Mouse (Mus musculus) heart, embryonic 15.5 days (tissue): Measurements from ENCODE around the gene S100a2. TPM values are rescaled to one million over a fixed set of nuclear protein-coding genes. Genes with fewer than 3 reads are reported as not detected.

Experiments
- ATAC-seq: fragments of 200-750 bp; cut with Nextera tagmentation; replicated peaks from 2 replicates; pipeline ENCODE4 v1.8.0; 2017; ENCODE audit warnings: low read depth, moderate TSS enrichment; ENCODE audit not compliant: insufficient number of reproducible peaks, insufficient read depth, low FRiP score
- H3K27ac ChIP-seq: fragments of 300-500 bp; sonication (generic); 2 replicates; pipeline ENCODE4 v1.5.1; 2015; ENCODE audit warnings: mild to moderate bottlenecking, inconsistent platforms
- H3K27me3 ChIP-seq: fragments of 300-500 bp; sonication (generic); 2 replicates; pipeline ENCODE4 v1.6.1; 2015; ENCODE audit warnings: inconsistent platforms
- H3K36me3 ChIP-seq: fragments of 300-500 bp; sonication (generic); 2 replicates; pipeline ENCODE4 v1.6.1; 2015; ENCODE audit warnings: mild to moderate bottlenecking, inconsistent platforms
- H3K4me1 ChIP-seq: fragments of 300-500 bp; sonication (generic); replicated peaks from 2 replicates; pipeline ENCODE4 v1.6.1; 2015; ENCODE audit warnings: inconsistent platforms
- H3K4me2 ChIP-seq: fragments of 300-500 bp; sonication (generic); 2 replicates; pipeline ENCODE4 v1.6.1; 2015; ENCODE audit warnings: inconsistent platforms, mild to moderate bottlenecking, moderate library complexity
- H3K4me3 ChIP-seq: fragments of 300-500 bp; sonication (generic); 2 replicates; pipeline ENCODE4 v1.5.1; 2015; ENCODE audit warnings: mild to moderate bottlenecking, inconsistent platforms
- H3K9ac ChIP-seq: fragments of 300-500 bp; sonication (generic); 2 replicates; pipeline ENCODE4 v1.6.1; 2015; ENCODE audit warnings: mild to moderate bottlenecking, inconsistent platforms
- H3K9me3 ChIP-seq: fragments of 300-500 bp; sonication (generic); replicated peaks from 2 replicates; pipeline ENCODE4 v1.6.1; 2016; ENCODE audit warnings: inconsistent platforms
- WGBS: fragments of 180-500 bp; shearing (Covaris S2); methylation state at CpG from one replicate; pipeline ENCODE4 v1.1.7; 2015; ENCODE audit warnings: mixed read lengths; 5-methylcytosine and 5-hydroxymethylcytosine counted together
- polyA plus RNA-seq: library from polyadenylated mRNA; unstranded; fragments of >200 nt; fragmentation: Nextera tagmentation; extraction: Ambion mirVana; gene quantifications from 2 replicates; pipeline ENCODE4 v1.2.1, GENCODE M21; 2015

S100a2 gene
- polyA plus RNA-seq, 1 experiment from 2014 or later, result not detected

DNA sequence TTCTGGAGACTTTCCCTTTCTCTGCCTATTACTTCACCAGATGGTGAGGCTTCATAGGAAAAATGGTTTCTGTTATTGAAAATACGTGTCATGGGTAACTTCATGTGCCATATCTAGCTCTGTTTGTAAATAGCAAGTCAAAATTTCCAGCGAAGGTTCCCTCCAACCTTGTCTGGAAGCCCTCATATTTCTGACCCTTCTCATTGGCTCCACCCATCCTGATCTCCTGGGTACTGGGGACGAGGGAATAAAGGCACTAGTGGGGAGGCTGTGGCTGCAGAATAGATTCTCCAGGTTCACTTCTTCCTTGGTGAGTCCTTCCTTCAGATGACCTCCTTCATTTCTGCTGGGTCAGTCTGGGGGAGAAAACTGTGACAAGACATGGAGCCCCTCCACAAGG is 18.2 kb downstream of the S100a2 start, which contains the start of gene S100a5:
TSS of gene S100a5 (plus strand) at position 301 of the 400 bp plus-strand sequence.
- Histone ChIP-seq H3K27ac (no peak within 1 kb of the TSS), H3K4me1 (peaks cover 25% of the 10 kb centered on the region), H3K9me3 (no peaks in the 10 kb centered on the region), H3K4me3 (no peak within 1 kb of the TSS), H3K27me3 (no peaks in the 10 kb centered on the region), H3K9ac (no peak within 1 kb of the TSS), H3K4me2 (no peak within 1 kb of the TSS), H3K36me3 (no peaks in the 10 kb centered on the region)
- ATAC-seq, result no peak
- WGBS, result 58% methylated on average over 3 of the region's 3 CpGs

GRCm38 (mm10) chr3:90609102-90609501 is 19.1 kb downstream of the S100a2 start:
- no peak overlapping the region for H3K4me3 ChIP-seq
- H3K4me1 ChIP-seq, result peaks cover 17% of the 10 kb centered on the region
- no peak overlapping the region for H3K27ac ChIP-seq
- H3K9ac ChIP-seq, result no peak overlapping the region
- no peaks in the 10 kb centered on the region for H3K27me3 ChIP-seq
- H3K4me2 ChIP-seq, result no peak overlapping the region
- H3K36me3 ChIP-seq, result no peaks in the 10 kb centered on the region
- H3K9me3 ChIP-seq, result no peaks in the 10 kb centered on the region
- ATAC-seq, result no peak

DNA sequence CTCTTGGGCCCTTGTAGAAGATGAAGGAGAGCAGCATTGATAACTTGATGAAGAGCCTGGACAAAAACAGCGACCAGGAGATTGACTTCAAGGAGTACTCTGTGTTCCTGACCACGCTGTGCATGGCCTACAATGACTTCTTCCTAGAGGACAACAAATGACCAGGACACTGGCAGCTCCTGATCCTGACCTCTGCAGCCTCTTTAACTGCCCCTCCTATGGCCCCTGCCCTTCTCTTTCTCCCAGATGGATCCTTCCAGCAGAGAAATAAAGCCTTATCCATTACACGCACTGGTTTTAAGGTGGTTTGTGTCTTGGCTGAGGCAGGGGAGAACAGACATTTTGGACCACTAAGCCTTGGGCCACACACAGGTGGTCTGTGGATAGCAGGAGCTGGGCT is 21.4 kb downstream of the S100a2 start:
- no peak overlapping the region for H3K4me3 ChIP-seq
- no peak overlapping the region for H3K9ac ChIP-seq
- H3K4me1 ChIP-seq, result peaks cover 20% of the 10 kb centered on the region
- no peak overlapping the region for H3K27ac ChIP-seq
- no peak overlapping the region for H3K4me2 ChIP-seq
- H3K9me3 ChIP-seq, result no peaks in the 10 kb centered on the region
- H3K27me3 ChIP-seq, result no peaks in the 10 kb centered on the region
- WGBS, result 77% methylated on average over 3 of the region's 3 CpGs
- no peaks in the 10 kb centered on the region for H3K36me3 ChIP-seq
- no peak for ATAC-seq

DNA sequence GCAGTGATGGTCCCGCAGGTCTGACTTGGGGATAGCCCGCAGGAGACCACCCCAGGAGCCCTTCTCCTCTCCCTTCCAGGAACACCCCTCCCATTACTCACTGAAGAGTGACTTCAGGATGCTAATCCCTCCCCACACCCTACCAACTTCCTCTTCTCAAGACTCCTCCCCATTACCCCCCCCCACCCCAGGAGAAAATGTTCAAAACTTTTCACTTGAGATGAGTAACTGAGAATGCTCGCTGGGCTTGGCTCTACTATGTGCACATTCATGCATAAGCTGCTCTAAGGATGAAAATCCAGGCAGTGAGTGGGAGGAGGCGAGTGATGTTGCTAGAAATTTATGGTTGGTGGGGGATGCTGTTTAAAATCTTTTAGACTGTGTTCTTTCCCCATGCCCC is 22.0 kb downstream of the S100a2 start:
- Histone ChIP-seq H3K27ac (no peak overlapping the region), H3K27me3 (no peaks in the 10 kb centered on the region), H3K9ac (no peak overlapping the region), H3K36me3 (no peaks in the 10 kb centered on the region), H3K4me2 (no peak overlapping the region), H3K4me1 (peaks cover 20% of the 10 kb centered on the region), H3K9me3 (no peaks in the 10 kb centered on the region), H3K4me3 (no peak overlapping the region)
- WGBS, result 58% methylated on average over 4 of the region's 4 CpGs
- no peak for ATAC-seq

DNA sequence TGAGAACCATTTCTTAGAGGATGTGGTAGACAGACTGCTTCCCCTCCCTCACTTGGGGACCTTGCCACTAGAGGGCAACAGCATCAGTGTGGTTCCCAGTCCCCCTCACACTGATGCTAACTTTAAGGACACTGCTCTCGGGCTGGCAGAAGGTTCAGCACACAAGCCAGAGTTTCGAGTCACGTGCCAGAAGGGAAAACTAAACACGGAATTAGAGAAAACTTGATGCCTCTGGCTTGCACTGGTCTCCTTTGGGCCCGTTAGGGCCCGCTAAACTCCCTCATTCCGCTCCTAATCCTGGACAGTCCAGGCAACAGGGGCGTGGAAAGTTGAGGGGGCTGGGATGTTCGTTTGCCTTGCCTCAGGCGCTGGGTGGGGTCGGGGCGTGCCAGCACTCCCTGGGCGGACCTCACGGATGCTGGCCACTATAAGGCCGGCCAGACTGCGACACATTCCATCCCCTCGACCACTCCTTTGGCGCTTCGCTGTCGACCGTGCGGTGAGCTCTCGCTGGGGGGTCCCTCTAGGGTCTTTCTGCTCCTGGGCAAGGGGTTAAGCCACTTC is 22.8 kb downstream of the S100a2 start, which contains the start of gene S100a6:
TSS of gene S100a6 (plus strand) at position 155 of the 564 bp plus-strand sequence.
- WGBS, result under 1% methylated on average over 23 of the region's 23 CpGs
- no peak within 1 kb of the TSS for H3K27ac ChIP-seq

GRCm38 (mm10) chr3:90613461-90614147 is 23.6 kb downstream of the S100a2 start:
- peaks cover 20% of the 10 kb centered on the region for H3K4me1 ChIP-seq
- H3K9me3 ChIP-seq, result no peaks in the 10 kb centered on the region
- H3K4me2 ChIP-seq, result peak overlapping the region; percentile 84
- peak overlapping the region; percentile 48 for H3K4me3 ChIP-seq
- 51% methylated on average over 7 of the region's 7 CpGs for WGBS
- no peak for ATAC-seq
- H3K27me3 ChIP-seq, result no peaks in the 10 kb centered on the region
- H3K27ac ChIP-seq, result no peak overlapping the region
- H3K36me3 ChIP-seq, result no peaks in the 10 kb centered on the region
- H3K9ac ChIP-seq, result no peak overlapping the region

More for the DNA sequence above, 22.8 kb downstream of the S100a2 start, which contains the start of gene S100a6:
- peak; percentile 58; the same call in 1 of the 2 replicates for ATAC-seq
- Histone ChIP-seq H3K27me3 (no peaks in the 10 kb centered on the region), H3K9ac (peak within 1 kb of the TSS; percentile 25; the same call in 1 of the 2 replicates), H3K9me3 (no peaks in the 10 kb centered on the region), H3K4me2 (peak within 1 kb of the TSS; percentile 84), H3K36me3 (no peaks in the 10 kb centered on the region), H3K4me1 (peaks cover 20% of the 10 kb centered on the region), H3K4me3 (peak within 1 kb of the TSS; percentile 48)

- Histone ChIP-seq H3K4me3 (no peak overlapping the region), H3K27me3 (no peaks in the 10 kb centered on the region), H3K9ac (no peak overlapping the region), H3K4me1 (peaks cover 20% of the 10 kb centered on the region), H3K36me3 (no peaks in the 10 kb centered on the region), H3K4me2 (no peak overlapping the region; the same call in 1 of the 2 replicates), H3K27ac (no peak overlapping the region), H3K9me3 (no peaks in the 10 kb centered on the region)
- WGBS, result 76% methylated on average over 6 of the region's 6 CpGs
- ATAC-seq, result no peak
Measured at GRCm38 (mm10) chr3:90614148-90614530, 24.1 kb downstream of the S100a2 start.

GRCm38 (mm10) chr3:90614611-90615251 is 24.7 kb downstream of the S100a2 start:
- 72% methylated on average over 11 of the region's 11 CpGs for WGBS
- Histone ChIP-seq H3K4me3 (no peak overlapping the region), H3K27ac (no peak overlapping the region), H3K9ac (no peak overlapping the region), H3K4me2 (no peak overlapping the region; the same call in 1 of the 2 replicates), H3K36me3 (no peaks in the 10 kb centered on the region), H3K9me3 (no peaks in the 10 kb centered on the region), H3K4me1 (peaks cover 20% of the 10 kb centered on the region), H3K27me3 (no peaks in the 10 kb centered on the region)
- no peak for ATAC-seq

GRCm38 (mm10) chr3:90615415-90615814 is 25.4 kb downstream of the S100a2 start:
- Histone ChIP-seq H3K4me1 (peaks cover 20% of the 10 kb centered on the region), H3K27me3 (no peaks in the 10 kb centered on the region), H3K36me3 (no peaks in the 10 kb centered on the region), H3K4me3 (no peak overlapping the region), H3K9ac (no peak overlapping the region), H3K27ac (no peak overlapping the region), H3K4me2 (peak overlapping the region; percentile 40), H3K9me3 (no peaks in the 10 kb centered on the region)
- 8% methylated on average over 7 of the region's 7 CpGs for WGBS
- ATAC-seq, result peak; percentile 54

- H3K4me1 ChIP-seq, result peaks cover 20% of the 10 kb centered on the region
- no peak for ATAC-seq
- H3K9me3 ChIP-seq, result no peaks in the 10 kb centered on the region
- no peak overlapping the region; the same call in 1 of the 2 replicates for H3K4me2 ChIP-seq
- no peaks in the 10 kb centered on the region for H3K27me3 ChIP-seq
- H3K4me3 ChIP-seq, result no peak overlapping the region
- no peaks in the 10 kb centered on the region for H3K36me3 ChIP-seq
- WGBS, result 55% methylated on average over 1 of the region's 1 CpGs
- H3K9ac ChIP-seq, result no peak overlapping the region
- no peak overlapping the region for H3K27ac ChIP-seq
Measured at GRCm38 (mm10) chr3:90615911-90616310, 25.9 kb downstream of the S100a2 start.

DNA sequence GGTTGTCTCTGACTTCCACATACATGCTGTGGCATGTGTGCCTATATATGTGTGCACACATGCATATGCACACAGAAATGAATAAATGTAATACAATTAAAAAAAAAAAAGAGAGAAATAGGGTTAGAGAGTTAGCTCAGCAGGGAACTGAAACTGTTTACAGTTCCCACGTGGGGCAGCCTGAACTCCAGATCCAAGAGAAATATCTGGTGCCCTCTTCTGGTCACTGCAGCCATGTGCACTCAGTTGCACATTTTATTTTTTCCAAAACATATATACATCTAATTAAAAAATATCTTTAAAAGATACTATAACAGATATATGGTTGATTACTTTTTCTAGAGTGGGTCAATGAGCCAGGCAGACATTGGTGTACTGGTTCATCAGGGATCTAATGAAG is 27.5 kb downstream of the S100a2 start:
- no peak overlapping the region for H3K4me3 ChIP-seq
- no peak for ATAC-seq
- H3K36me3 ChIP-seq, result no peaks in the 10 kb centered on the region
- H3K9me3 ChIP-seq, result no peaks in the 10 kb centered on the region
- H3K27me3 ChIP-seq, result no peaks in the 10 kb centered on the region
- peaks cover 19% of the 10 kb centered on the region for H3K4me1 ChIP-seq
- 9% methylated on average over 1 of the region's 1 CpGs for WGBS
- no peak overlapping the region for H3K27ac ChIP-seq
- no peak overlapping the region for H3K9ac ChIP-seq
- no peak overlapping the region for H3K4me2 ChIP-seq
